Mouse (Mus musculus): ENCODE results near the gene Ubl3. TPM values are rescaled to one million over a fixed set of nuclear protein-coding genes. Genes with fewer than 3 reads are reported as not detected.
A peak's percentile ranks its signal among the peaks of the same experiment; 100 is the strongest.

Gene Ubl3
- polyA plus RNA-seq, 1 experiment from 2014 or later: 86.3 TPM

DNA sequence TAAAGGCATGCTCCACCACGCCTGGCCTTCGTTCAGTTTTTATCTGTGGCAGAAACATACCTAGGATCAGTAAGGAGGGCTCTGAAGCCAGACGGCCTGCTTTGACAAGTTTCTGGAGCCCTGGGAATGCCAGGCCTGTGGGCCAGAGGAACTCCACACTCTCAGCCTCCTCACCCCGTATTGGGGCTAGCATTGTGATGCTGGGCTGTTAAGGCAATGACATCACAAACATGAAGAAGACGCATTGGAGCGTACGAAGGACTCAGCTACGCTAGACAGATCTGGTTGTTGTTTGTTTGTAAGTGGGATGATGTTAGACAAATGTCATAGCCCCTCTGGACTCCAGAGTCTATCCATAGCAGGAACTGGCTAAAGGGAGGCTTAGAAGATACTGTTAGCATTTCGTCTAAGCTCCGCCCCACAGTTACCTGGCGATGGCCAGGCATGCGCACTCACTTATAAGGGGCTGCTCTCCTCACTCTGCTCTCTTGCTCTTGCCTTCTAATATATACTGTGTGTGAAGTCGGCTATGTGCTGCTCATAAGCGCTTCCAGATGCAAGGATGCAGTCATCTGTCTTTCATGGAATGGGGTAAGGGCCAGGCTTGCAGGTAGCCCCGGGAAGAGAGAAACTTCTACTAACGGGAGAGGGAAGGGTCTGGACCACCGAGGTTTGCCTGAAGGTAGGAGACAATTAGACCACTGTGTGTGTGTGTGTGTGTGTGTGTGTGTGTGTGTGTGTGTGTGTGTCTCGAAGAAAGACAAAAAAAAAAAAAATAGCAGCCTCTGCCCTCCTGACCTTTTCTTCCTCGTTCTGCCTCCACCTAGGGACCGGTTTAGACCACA is 38.2 kb upstream of the Ubl3 start:
- H3K27ac ChIP-seq (ENCODE audit: low read depth): no peak overlapping the region
- 0 out of 2 replicates have a peak overlapping the region, but pooled peaks have one; percentile 12 for H3K4me2 ChIP-seq
- TF ChIP-seq CTCF (IDR thresholded peaks at IDR 0.05; ENCODE audit: low read depth): no peak
- H3K9me3 ChIP-seq (ENCODE audit: low read depth, low read length): no peaks in the 10 kb centered on the region
- DNase-seq (no peak), ATAC-seq (ENCODE audit: insufficient read depth) (no peak)
- no peaks in the 10 kb centered on the region for H3K4me1 ChIP-seq (ENCODE audit: insufficient read depth)
- H3K4me3 ChIP-seq (ENCODE audit: low read depth, low read length): no peak overlapping the region
- WGBS: 47% methylated on average over 20 of the region's 20 CpGs
- H3K36me3 ChIP-seq (ENCODE audit: insufficient read depth): no peaks in the 10 kb centered on the region
- H3K27me3 ChIP-seq (ENCODE audit: insufficient read depth, low read length): no peaks in the 10 kb centered on the region
- H3K9ac ChIP-seq: no peak overlapping the region

DNA sequence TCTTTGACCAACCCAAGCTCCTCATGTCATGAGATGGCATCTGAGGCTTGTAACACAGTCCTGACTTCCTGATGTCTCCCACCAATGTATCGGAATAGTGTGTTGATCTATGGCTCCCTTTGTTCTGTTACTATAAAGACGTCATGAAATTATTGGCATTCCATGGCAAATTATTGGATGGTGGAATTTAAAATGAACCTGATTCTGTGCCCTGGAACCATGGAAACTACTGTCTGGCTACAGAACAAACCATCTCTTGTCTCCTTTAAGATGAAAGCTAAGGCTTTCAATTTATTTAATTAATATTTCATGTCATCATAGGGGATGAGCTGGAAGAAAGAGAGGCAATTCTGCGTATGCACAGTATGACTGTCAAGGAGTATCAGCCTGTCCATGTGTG is 36.4 kb upstream of the Ubl3 start:
- no peaks in the 10 kb centered on the region for H3K36me3 ChIP-seq (ENCODE audit: insufficient read depth)
- H3K9me3 ChIP-seq (ENCODE audit: low read depth, low read length): no peaks in the 10 kb centered on the region; the same call in 1 of the 2 replicates
- no peaks in the 10 kb centered on the region for H3K27me3 ChIP-seq (ENCODE audit: insufficient read depth, low read length)
- ATAC-seq (ENCODE audit: insufficient read depth): no peak
- DNase-seq: no peak
- no peaks in the 10 kb centered on the region for H3K4me1 ChIP-seq (ENCODE audit: insufficient read depth)
- no peak for TF ChIP-seq CTCF (IDR thresholded peaks at IDR 0.05; ENCODE audit: low read depth)
- WGBS: 72% methylated on average over 3 of the region's 3 CpGs
- no peak overlapping the region for H3K27ac ChIP-seq (ENCODE audit: low read depth)
- no peak overlapping the region for H3K4me2 ChIP-seq
- no peak overlapping the region for H3K9ac ChIP-seq
- no peak overlapping the region for H3K4me3 ChIP-seq (ENCODE audit: low read depth, low read length)

DNA sequence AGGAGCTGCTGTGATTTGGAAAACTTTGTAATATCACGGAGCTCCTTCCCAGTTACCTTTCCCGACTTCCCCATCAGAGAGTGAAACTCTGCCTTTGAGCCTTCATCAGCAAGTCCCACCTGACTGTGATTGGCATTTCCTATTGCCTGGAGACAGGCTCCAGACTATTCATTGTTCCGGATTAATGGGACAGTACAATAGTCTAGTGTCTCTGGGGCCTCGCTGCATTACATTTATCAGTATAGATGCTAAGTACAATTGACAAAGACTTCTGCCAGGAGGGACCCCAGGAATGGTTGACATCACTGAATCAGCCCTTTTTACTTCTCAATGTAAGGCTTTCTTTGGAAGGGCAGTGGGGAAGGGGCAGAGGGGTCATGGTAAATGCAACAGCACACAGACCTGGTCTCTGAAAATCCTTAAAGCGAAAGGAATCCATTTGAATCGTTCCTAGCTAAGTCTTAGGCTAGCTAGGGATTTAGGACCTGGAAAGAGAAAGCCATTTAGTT is 35.6 kb upstream of the Ubl3 start:
- no peak overlapping the region for H3K9ac ChIP-seq
- no peak for TF ChIP-seq CTCF (IDR thresholded peaks at IDR 0.05; ENCODE audit: low read depth)
- H3K36me3 ChIP-seq (ENCODE audit: insufficient read depth): no peaks in the 10 kb centered on the region
- WGBS: 68% methylated on average over 6 of the region's 6 CpGs
- no peaks in the 10 kb centered on the region for H3K27me3 ChIP-seq (ENCODE audit: insufficient read depth, low read length)
- ATAC-seq (ENCODE audit: insufficient read depth) (no peak), DNase-seq (no peak)
- no peak overlapping the region for H3K4me2 ChIP-seq
- no peaks in the 10 kb centered on the region for H3K4me1 ChIP-seq (ENCODE audit: insufficient read depth)
- H3K27ac ChIP-seq (ENCODE audit: low read depth): no peak overlapping the region
- H3K9me3 ChIP-seq (ENCODE audit: low read depth, low read length): peaks cover 3% of the 10 kb centered on the region; the same call in 1 of the 2 replicates
- no peak overlapping the region for H3K4me3 ChIP-seq (ENCODE audit: low read depth, low read length)

DNA sequence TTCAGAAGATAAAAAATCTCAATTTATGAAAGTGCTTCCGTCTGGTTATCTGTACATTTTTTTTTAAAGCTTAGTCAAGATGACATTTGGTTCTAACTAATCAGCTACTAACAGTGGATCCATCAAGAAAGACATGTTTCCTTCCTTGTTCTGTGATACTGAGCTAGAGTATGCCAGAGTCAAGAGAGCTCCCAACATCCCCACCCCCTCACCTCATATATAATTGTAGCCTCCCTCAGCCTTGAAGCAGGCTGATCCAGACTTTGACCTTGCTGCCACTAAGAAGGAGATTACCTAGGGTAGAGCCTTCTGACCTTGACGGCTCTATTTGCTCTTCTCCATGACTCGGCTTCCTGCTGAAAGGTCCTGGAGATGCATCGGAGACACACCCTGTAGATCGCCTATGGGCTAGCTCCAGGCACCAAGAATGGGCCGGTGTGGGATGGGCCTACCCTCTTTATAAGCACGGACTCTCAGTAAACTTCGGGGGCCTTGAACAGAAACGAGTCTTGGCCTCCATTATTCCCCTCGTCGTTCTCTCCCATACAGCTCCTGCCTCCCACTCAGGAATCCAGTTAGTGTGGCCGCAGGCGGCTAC is 27.9 kb upstream of the Ubl3 start:
- H3K4me1 ChIP-seq (ENCODE audit: insufficient read depth): peaks cover under 1% of the 10 kb centered on the region; the same call in 1 of the 2 replicates
- WGBS: 87% methylated on average over 13 of the region's 13 CpGs
- peaks cover 3% of the 10 kb centered on the region; the same call in 1 of the 2 replicates for H3K9me3 ChIP-seq (ENCODE audit: low read depth, low read length)
- H3K4me2 ChIP-seq: no peak overlapping the region
- no peak overlapping the region for H3K9ac ChIP-seq
- no peak for DNase-seq
- H3K4me3 ChIP-seq (ENCODE audit: low read depth, low read length): no peak overlapping the region
- H3K36me3 ChIP-seq (ENCODE audit: insufficient read depth): no peaks in the 10 kb centered on the region
- no peaks in the 10 kb centered on the region for H3K27me3 ChIP-seq (ENCODE audit: insufficient read depth, low read length)
- TF ChIP-seq CTCF (IDR thresholded peaks at IDR 0.05; ENCODE audit: low read depth): no peak
- no peak overlapping the region for H3K27ac ChIP-seq (ENCODE audit: low read depth)
- ATAC-seq (ENCODE audit: insufficient read depth): no peak

DNA sequence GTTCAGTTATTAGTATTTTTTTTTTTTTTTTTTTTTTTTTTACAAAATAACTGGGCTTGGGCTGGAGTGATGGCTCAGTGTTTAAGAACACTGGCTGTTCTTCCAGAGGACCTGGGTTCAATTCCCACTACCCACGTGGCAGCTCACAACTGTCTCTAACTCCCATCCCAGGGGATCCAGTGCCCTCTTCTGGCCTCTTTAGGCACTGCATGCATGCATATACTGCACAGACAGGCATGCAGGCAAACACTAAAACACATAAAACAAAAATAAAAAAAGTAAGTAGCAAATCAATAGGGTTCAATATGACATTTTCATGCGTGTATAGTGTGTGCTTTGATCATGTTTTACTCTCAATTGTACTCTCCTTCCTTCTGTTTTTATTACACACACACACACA is 26.6 kb upstream of the Ubl3 start:
- no peaks in the 10 kb centered on the region for H3K27me3 ChIP-seq (ENCODE audit: insufficient read depth, low read length)
- H3K36me3 ChIP-seq (ENCODE audit: insufficient read depth): no peaks in the 10 kb centered on the region
- H3K4me2 ChIP-seq: no peak overlapping the region
- no peak for DNase-seq
- no peak overlapping the region for H3K4me3 ChIP-seq (ENCODE audit: low read depth, low read length)
- 91% methylated on average over 2 of the region's 2 CpGs for WGBS
- H3K27ac ChIP-seq (ENCODE audit: low read depth): no peak overlapping the region
- ATAC-seq (ENCODE audit: insufficient read depth): no peak
- TF ChIP-seq CTCF (IDR thresholded peaks at IDR 0.05; ENCODE audit: low read depth): peak; percentile 32
- H3K9me3 ChIP-seq (ENCODE audit: low read depth, low read length): peaks cover 3% of the 10 kb centered on the region; the same call in 1 of the 2 replicates
- peaks cover 3% of the 10 kb centered on the region; the same call in 1 of the 2 replicates for H3K4me1 ChIP-seq (ENCODE audit: insufficient read depth)
- no peak overlapping the region for H3K9ac ChIP-seq

DNA sequence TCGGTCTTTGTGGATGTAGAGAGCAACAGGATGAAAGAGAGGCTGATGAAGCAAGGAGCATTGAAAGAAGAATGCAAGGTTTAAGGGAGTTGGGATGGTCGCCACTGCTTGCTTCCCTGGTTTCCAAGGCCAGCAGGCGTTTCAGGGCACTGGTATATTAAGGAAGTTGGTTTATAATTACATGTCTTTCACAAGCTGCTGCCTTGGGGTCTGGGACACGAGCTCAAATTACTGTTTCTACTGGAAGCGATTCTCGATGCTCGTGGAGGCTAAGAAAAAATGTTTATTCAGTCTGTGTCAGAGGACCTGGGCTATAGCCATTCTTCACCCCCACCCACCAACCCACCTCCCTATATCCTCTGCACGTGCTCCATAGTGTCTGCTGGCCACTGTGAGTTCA is 25.8 kb upstream of the Ubl3 start:
- Histone ChIP-seq H3K9ac (no peak overlapping the region), H3K9me3 (ENCODE audit: low read depth, low read length) (no peaks in the 10 kb centered on the region), H3K4me1 (ENCODE audit: insufficient read depth) (peaks cover 3% of the 10 kb centered on the region; the same call in 1 of the 2 replicates), H3K36me3 (ENCODE audit: insufficient read depth) (no peaks in the 10 kb centered on the region), H3K27me3 (ENCODE audit: insufficient read depth, low read length) (no peaks in the 10 kb centered on the region), H3K4me3 (ENCODE audit: low read depth, low read length) (no peak overlapping the region), H3K4me2 (no peak overlapping the region), H3K27ac (ENCODE audit: low read depth) (no peak overlapping the region)
- TF ChIP-seq CTCF (IDR thresholded peaks at IDR 0.05; ENCODE audit: low read depth): no peak
- DNase-seq: peak; percentile 27
- ATAC-seq (ENCODE audit: insufficient read depth): 0 out of 2 replicates have a peak, but pooled peaks have one; percentile 21
- 25% methylated on average over 8 of the region's 8 CpGs for WGBS

DNA sequence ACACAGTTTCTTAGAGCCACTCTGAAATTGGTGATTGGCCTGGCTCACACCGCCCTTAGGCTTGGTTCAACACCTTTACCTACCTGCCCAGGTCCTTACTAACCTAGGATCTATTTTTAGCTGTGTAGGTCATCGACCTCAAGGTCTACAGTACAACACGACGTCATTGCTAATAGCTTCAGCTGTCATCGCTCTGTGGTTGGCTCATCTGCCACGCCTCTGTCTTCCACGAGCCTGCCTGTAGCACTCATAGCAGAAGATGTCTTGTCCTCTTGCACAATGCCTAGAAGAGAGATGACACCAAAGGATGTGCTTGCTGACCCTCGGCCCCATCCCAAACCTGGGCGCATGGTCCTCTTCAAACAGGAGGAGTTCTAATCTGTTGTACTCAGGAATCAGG is 24.7 kb upstream of the Ubl3 start:
- Histone ChIP-seq H3K27ac (ENCODE audit: low read depth) (no peak overlapping the region), H3K36me3 (ENCODE audit: insufficient read depth) (no peaks in the 10 kb centered on the region), H3K9ac (no peak overlapping the region), H3K4me2 (no peak overlapping the region), H3K4me1 (ENCODE audit: insufficient read depth) (peaks cover 3% of the 10 kb centered on the region; the same call in 1 of the 2 replicates), H3K9me3 (ENCODE audit: low read depth, low read length) (no peaks in the 10 kb centered on the region), H3K27me3 (ENCODE audit: insufficient read depth, low read length) (no peaks in the 10 kb centered on the region), H3K4me3 (ENCODE audit: low read depth, low read length) (no peak overlapping the region)
- no peak for TF ChIP-seq CTCF (IDR thresholded peaks at IDR 0.05; ENCODE audit: low read depth)
- 67% methylated on average over 9 of the region's 9 CpGs for WGBS
- ATAC-seq (ENCODE audit: insufficient read depth) (no peak), DNase-seq (no peak)

Measured in lung, embryonic 14.5 days (tissue).